Mouse (Mus musculus) liver, adult 2 months (tissue): ENCODE data around the gene Pck2.

Source experiments
- CTCF ChIP-seq: fragments of 200-500 bp; IDR thresholded peaks from 2 replicates; pipeline ENCODE4 v1.5.1; 2011; ENCODE audit warnings: low read depth, low read length, control low read depth
- POLR2A ChIP-seq: fragments of 200-500 bp; IDR thresholded peaks from 2 replicates; pipeline ENCODE4 v1.6.1; 2011; ENCODE audit warnings: low read length, control low read depth; ENCODE audit not compliant: insufficient read depth; ENCODE audit errors: extremely low read depth

- TF ChIP-seq POLR2A (no peak), CTCF (no peak; the same call in 1 of the 2 replicates)
These were observed 25.7 kb downstream of the Pck2 start for GRCm38 (mm10) chr14:55565748-55566147.
